Mouse (Mus musculus) liver, embryonic 13.5 days (tissue): Measurements from ENCODE around the gene Jph3. TPM values are rescaled to one million over a fixed set of nuclear protein-coding genes. Genes with fewer than 3 reads are reported as not detected.

ENCODE experiments used
- ATAC-seq: fragments of 200-750 bp; cut with Nextera tagmentation; 2 replicates; pipeline ENCODE4 v1.8.0; 2017; ENCODE audit warnings: low read depth, mild to moderate bottlenecking, moderate number of reproducible peaks, moderate library complexity
- DNase-seq: peaks from one replicate; pipeline ENCODE4 v3.0.0; 2022
- H3K27ac ChIP-seq: fragments of 300-500 bp; sonication (generic); 2 replicates; pipeline ENCODE4 v1.5.1; 2015; ENCODE audit warnings: moderate library complexity, mild to moderate bottlenecking, inconsistent platforms
- H3K27me3 ChIP-seq: fragments of 300-500 bp; sonication (generic); 2 replicates; pipeline ENCODE4 v1.6.1; 2015; ENCODE audit warnings: mild to moderate bottlenecking, inconsistent platforms
- H3K36me3 ChIP-seq: fragments of 300-500 bp; sonication (generic); 2 replicates; pipeline ENCODE4 v1.6.1; 2015; ENCODE audit warnings: mild to moderate bottlenecking, inconsistent platforms
- H3K4me1 ChIP-seq: fragments of 300-500 bp; sonication (generic); replicated peaks from 2 replicates; pipeline ENCODE4 v1.6.1; 2015; ENCODE audit warnings: inconsistent platforms
- H3K4me2 ChIP-seq: fragments of 300-500 bp; sonication (generic); 2 replicates; pipeline ENCODE4 v1.6.1; 2015; ENCODE audit warnings: inconsistent platforms, mild to moderate bottlenecking, moderate library complexity
- H3K4me3 ChIP-seq: fragments of 300-500 bp; sonication (generic); replicated peaks from 2 replicates; pipeline ENCODE4 v1.5.1; 2015; ENCODE audit warnings: mild to moderate bottlenecking, inconsistent platforms
- H3K9ac ChIP-seq: fragments of 300-500 bp; sonication (generic); 2 replicates; pipeline ENCODE4 v1.6.1; 2015; ENCODE audit warnings: mild to moderate bottlenecking, inconsistent platforms
- H3K9me3 ChIP-seq: fragments of 300-500 bp; sonication (generic); replicated peaks from 2 replicates; pipeline ENCODE4 v1.6.1; 2016; ENCODE audit warnings: inconsistent platforms
- whole genome bisulfite sequencing: fragments of 180-500 bp; shearing (Covaris S2); methylation state at CpG from one replicate; pipeline ENCODE4 v1.1.7; 2015; ENCODE audit not compliant: insufficient replicate concordance; 5-methylcytosine and 5-hydroxymethylcytosine counted together
- polyA plus RNA-seq: library from polyadenylated mRNA; unstranded; fragments of >200 nt; fragmentation: Nextera tagmentation; extraction: Ambion mirVana; gene quantifications from 2 replicates; pipeline ENCODE4 v1.2.1, GENCODE M21; 2015

Jph3 gene
- polyA plus RNA-seq, 1 experiment from 2014 or later = 0.14 TPM

- WGBS = 22% methylated on average over 10 of the region's 10 CpGs
- DNase-seq = peak; percentile 29
- Histone ChIP-seq H3K4me3 (no peak overlapping the region), H3K9me3 (no peaks in the 10 kb centered on the region), H3K9ac (no peak overlapping the region), H3K36me3 (no peaks in the 10 kb centered on the region), H3K27ac (no peak overlapping the region), H3K4me1 (no peaks in the 10 kb centered on the region), H3K27me3 (no peaks in the 10 kb centered on the region), H3K4me2 (no peak overlapping the region)
- ATAC-seq = no peak
Observed at GRCm38 (mm10) chr8:121761480-121761879, 32.1 kb downstream of the Jph3 start.

DNA sequence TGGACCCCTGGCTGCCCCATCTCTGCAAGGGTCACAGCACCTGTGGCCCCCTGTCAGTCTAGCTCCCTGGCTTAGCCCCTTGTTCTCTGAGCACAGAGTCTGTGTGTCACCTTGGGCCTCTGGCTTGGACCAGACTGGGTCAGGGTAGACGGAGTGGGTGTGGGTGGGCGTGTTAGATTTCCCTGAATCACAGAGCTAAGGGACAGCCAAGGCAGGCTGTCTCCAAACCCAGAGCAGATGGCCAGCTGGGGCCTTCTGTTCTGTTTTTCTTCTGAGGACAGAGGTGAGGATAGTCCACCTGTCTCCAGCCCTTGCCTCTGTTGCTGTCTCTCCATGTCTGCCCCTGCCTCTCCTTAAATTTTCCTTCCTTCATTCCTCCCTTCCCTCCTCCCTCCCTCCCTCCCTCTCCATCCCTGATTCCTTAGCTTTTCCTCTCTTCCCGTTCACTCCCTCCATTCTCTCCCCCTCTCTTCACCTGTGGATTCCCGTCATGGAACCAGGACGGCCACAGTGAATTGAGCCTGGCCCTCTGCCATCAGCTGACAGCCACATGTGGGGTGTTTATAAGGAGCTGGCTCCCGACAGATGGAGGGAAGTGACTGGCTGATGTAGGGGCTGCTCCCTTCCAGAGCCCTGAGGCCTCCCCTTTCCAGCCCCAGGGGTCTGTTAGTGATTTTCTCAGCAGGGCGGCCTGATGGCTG is 33.7 kb downstream of the Jph3 start:
- no peak overlapping the region for H3K4me2 ChIP-seq
- H3K4me1 ChIP-seq = no peaks in the 10 kb centered on the region
- DNase-seq = no peak
- H3K4me3 ChIP-seq = no peak overlapping the region
- no peak for ATAC-seq
- 48% methylated on average over 7 of the region's 7 CpGs for WGBS
- no peaks in the 10 kb centered on the region for H3K27me3 ChIP-seq
- H3K9me3 ChIP-seq = no peaks in the 10 kb centered on the region
- no peaks in the 10 kb centered on the region for H3K36me3 ChIP-seq
- no peak overlapping the region for H3K27ac ChIP-seq
- no peak overlapping the region for H3K9ac ChIP-seq

- ATAC-seq = no peak
Observed at GRCm38 (mm10) chr8:121763700-121764013, 34.2 kb downstream of the Jph3 start.

DNA sequence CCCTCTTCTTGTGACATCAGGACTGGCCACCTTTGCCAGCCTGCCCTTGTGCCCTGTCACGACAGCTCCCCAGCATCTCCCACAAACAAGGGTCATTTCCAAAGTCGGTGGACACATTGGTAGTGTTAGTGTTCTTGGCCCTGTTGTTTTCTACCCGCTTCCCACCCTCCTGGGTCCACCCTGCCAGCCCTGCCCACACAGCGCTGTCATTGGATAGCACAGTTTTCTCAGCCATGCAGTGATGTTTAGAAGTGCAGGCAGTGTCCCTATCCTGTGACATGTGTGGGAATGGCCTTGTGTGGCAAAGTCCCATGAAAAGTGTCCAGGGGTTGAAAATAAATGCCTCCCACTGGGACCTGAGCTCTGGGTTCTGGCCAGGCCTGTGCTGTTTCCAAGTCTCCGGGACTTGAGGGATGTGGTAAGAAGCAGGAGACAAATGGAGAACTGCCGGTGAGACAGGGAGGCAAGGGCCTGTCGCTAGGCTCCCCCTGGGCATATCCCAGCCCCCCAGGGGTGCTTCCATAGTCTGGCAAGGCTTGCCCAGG is 36.2 kb downstream of the Jph3 start:
- H3K9me3 ChIP-seq = no peaks in the 10 kb centered on the region
- H3K27ac ChIP-seq = no peak overlapping the region
- no peaks in the 10 kb centered on the region for H3K27me3 ChIP-seq
- H3K4me1 ChIP-seq = no peaks in the 10 kb centered on the region
- no peak overlapping the region for H3K4me3 ChIP-seq
- DNase-seq (no peak), ATAC-seq (no peak)
- no peak overlapping the region for H3K9ac ChIP-seq
- 66% methylated on average over 7 of the region's 7 CpGs for WGBS
- H3K36me3 ChIP-seq = no peaks in the 10 kb centered on the region
- no peak overlapping the region for H3K4me2 ChIP-seq

More at GRCm38 (mm10) chr8:121763700-121764013, 34.2 kb downstream of the Jph3 start:
- Histone ChIP-seq H3K4me2 (no peak overlapping the region), H3K4me1 (no peaks in the 10 kb centered on the region), H3K4me3 (no peak overlapping the region), H3K9ac (no peak overlapping the region), H3K36me3 (no peaks in the 10 kb centered on the region), H3K27ac (no peak overlapping the region), H3K9me3 (no peaks in the 10 kb centered on the region), H3K27me3 (no peaks in the 10 kb centered on the region)
- no peak for DNase-seq
- WGBS = 61% methylated on average over 9 of the region's 9 CpGs

DNA sequence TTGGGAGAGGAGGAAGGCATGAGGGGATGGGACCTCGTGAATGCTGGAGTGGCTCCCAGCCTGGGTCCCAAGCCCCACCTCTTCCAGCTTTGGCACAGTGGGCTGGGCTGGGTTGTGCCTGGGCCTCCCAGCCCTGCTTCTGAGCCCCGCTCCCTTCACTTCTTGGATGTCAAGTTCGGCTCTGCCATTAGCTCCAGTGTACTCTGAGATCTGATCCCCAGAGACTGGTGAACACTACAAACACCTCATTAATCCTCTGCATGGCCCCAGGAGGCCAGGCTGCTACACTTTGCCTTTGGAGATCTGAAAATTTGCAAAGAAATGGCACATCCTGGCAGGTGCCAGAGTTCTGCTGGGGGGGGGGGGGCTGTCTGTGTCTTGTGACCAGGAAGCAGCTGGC is 39.7 kb downstream of the Jph3 start:
- Histone ChIP-seq H3K4me1 (no peaks in the 10 kb centered on the region), H3K9ac (no peak overlapping the region), H3K36me3 (no peaks in the 10 kb centered on the region), H3K4me2 (no peak overlapping the region), H3K27ac (no peak overlapping the region), H3K4me3 (no peak overlapping the region), H3K27me3 (no peaks in the 10 kb centered on the region), H3K9me3 (no peaks in the 10 kb centered on the region)
- ATAC-seq (no peak), DNase-seq (no peak)
- WGBS = 45% methylated on average over 3 of the region's 3 CpGs

DNA sequence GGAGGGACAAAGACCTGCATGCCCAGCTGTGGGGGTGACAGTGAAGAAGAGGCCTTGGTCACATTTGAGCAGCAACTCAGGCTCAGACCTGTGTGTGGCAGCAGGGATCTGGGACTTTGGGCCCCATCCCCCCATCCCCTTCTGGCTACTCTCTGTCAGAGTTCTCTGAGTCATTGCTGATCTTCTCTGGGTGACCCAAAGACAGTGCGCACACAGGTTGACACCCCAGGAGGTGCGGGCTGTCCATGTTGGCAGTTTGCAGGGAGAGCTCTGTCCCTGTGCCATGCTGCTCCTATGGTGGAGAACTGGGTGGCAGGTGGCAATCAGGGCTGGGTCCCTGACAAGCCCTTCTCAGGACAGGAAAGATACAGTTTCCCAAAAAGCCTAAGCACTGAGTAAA is 40.2 kb downstream of the Jph3 start:
- no peaks in the 10 kb centered on the region for H3K4me1 ChIP-seq
- H3K9me3 ChIP-seq = no peaks in the 10 kb centered on the region
- WGBS = 79% methylated on average over 2 of the region's 2 CpGs
- no peak overlapping the region for H3K9ac ChIP-seq
- DNase-seq (no peak), ATAC-seq (no peak)
- no peak overlapping the region for H3K4me3 ChIP-seq
- no peak overlapping the region for H3K4me2 ChIP-seq
- H3K27ac ChIP-seq = no peak overlapping the region
- H3K27me3 ChIP-seq = no peaks in the 10 kb centered on the region
- no peaks in the 10 kb centered on the region for H3K36me3 ChIP-seq

DNA sequence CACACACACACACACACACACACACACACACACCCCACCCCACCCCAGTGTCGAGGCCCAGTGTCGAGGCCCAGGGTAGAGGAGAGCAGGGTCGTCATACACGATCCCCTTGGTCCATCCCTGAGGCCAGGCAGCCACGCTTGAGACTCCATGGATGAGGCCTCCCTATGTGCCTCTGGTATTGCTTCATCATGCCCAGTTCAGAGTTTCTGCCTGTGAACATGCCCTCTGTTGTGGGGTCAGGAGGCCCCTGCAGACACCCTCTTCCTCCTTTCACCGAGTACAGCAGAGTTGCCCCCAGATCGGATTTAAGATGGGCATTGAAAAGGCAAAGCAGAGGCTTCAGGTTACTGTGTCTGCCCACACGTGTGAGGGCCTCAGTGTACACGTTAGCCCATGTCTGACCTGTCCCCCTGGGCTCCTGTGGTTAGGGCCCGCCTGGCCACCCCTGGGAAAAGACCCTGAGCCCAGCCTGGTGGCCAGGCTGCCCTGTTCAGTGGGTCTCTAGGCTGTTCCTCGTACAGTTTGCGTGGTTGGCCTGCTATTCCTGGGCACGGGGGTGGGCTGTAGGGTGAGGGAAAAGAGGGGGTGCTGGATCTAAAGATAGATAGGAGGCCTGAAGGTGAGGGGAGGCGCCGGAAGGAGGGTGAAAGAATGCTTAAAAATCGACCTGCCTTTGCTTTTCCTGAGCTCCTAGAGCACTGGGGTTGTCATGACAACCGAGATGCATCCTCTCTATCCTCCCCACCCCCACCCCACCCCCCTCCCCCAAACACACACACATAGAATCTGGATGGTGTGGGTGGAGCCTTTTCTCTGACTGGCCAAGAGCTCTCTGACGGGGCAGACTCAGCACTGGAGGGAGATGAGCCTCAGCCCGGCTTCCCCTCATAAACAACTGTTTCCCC is 41.7 kb downstream of the Jph3 start:
- no peak overlapping the region for H3K9ac ChIP-seq
- WGBS = 26% methylated on average over 17 of the region's 19 CpGs
- H3K27ac ChIP-seq = no peak overlapping the region
- DNase-seq (no peak), ATAC-seq (peak; percentile 10; the same call in 1 of the 2 replicates)
- no peaks in the 10 kb centered on the region for H3K4me1 ChIP-seq
- no peak overlapping the region for H3K4me3 ChIP-seq
- no peaks in the 10 kb centered on the region for H3K27me3 ChIP-seq
- H3K36me3 ChIP-seq = no peaks in the 10 kb centered on the region
- H3K4me2 ChIP-seq = no peak overlapping the region
- no peaks in the 10 kb centered on the region for H3K9me3 ChIP-seq

DNA sequence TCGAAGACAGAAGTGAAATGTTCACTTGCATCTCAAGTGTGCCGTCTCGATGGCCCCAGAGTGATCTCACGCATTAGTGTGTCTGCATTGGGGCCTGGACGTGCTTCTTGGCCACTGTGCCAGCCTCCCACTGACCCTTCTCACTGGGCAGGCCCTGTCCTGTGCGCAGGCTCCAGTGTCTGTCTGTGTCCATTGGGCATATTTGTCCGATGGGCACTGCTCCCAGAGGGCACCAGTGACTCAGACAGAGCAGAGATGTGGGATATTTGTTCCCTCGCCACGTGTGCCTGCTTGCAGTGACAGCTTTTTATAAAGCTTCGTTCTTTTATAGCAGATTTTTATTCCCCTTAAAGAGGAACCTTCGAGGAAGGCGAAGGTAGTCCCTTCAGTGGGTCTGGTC is 44.5 kb downstream of the Jph3 start:
- Histone ChIP-seq H3K36me3 (no peaks in the 10 kb centered on the region), H3K27ac (no peak overlapping the region), H3K27me3 (no peaks in the 10 kb centered on the region), H3K9ac (no peak overlapping the region), H3K9me3 (no peaks in the 10 kb centered on the region), H3K4me3 (no peak overlapping the region), H3K4me1 (no peaks in the 10 kb centered on the region), H3K4me2 (no peak overlapping the region)
- 72% methylated on average over 12 of the region's 12 CpGs for WGBS
- DNase-seq = no peak
- ATAC-seq = no peak

GRCm38 (mm10) chr8:121782493-121782892 is 53.1 kb downstream of the Jph3 start:
- no peaks in the 10 kb centered on the region for H3K9me3 ChIP-seq
- H3K27ac ChIP-seq = no peak overlapping the region
- no peak overlapping the region for H3K4me2 ChIP-seq
- no peaks in the 10 kb centered on the region for H3K36me3 ChIP-seq
- 52% methylated on average over 5 of the region's 5 CpGs for WGBS
- no peaks in the 10 kb centered on the region for H3K27me3 ChIP-seq
- ATAC-seq = no peak
- H3K4me1 ChIP-seq = no peaks in the 10 kb centered on the region
- no peak overlapping the region for H3K9ac ChIP-seq
- no peak overlapping the region for H3K4me3 ChIP-seq
- DNase-seq = no peak

- H3K27ac ChIP-seq = no peak overlapping the region
- no peak for DNase-seq
Observed at GRCm38 (mm10) chr8:121786542-121786941, 57.1 kb downstream of the Jph3 start.

DNA sequence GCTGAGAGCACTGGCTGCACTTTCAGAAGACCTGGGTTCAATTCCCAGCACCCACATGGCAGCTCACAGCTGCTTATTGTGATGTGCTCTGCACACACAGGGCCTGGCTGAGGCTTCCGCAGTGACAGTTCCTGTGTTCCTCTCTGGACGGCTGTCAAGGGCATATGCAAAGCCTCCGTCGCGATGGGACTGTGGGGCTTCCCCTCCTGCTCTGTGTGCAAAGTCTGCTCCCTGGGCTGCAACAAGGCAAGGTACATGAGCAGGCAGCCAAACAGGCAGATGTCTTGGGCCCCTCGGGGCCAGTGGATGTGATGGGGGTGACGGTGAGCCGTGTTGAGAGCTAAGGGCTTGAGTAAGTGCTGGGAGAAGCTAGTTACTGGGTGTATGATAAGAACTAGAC is 59.4 kb downstream of the Jph3 start:
- Histone ChIP-seq H3K9ac (no peak overlapping the region), H3K9me3 (no peaks in the 10 kb centered on the region), H3K27me3 (no peaks in the 10 kb centered on the region), H3K4me2 (no peak overlapping the region), H3K36me3 (no peaks in the 10 kb centered on the region), H3K4me3 (no peak overlapping the region), H3K4me1 (peaks cover 12% of the 10 kb centered on the region), H3K27ac (no peak overlapping the region)
- WGBS = 57% methylated on average over 8 of the region's 8 CpGs
- ATAC-seq (no peak), DNase-seq (no peak)

More at GRCm38 (mm10) chr8:121786542-121786941, 57.1 kb downstream of the Jph3 start:
- Histone ChIP-seq H3K4me2 (no peak overlapping the region), H3K9ac (no peak overlapping the region), H3K4me1 (no peaks in the 10 kb centered on the region), H3K9me3 (no peaks in the 10 kb centered on the region), H3K27me3 (no peaks in the 10 kb centered on the region), H3K4me3 (no peak overlapping the region), H3K36me3 (no peaks in the 10 kb centered on the region)
- WGBS = 31% methylated on average over 10 of the region's 10 CpGs
- ATAC-seq = no peak
